Mouse (Mus musculus): ENCODE measurements around the gene Txndc12. TPM values are rescaled to one million over a fixed set of nuclear protein-coding genes. Genes with fewer than 3 reads are reported as not detected.

Gene Txndc12
- 115 and 121 TPM in 2 replicates for polyA plus RNA-seq (2015; fragmentation: Nextera tagmentation; extraction: Ambion mirVana)

GRCm38 (mm10) chr4:108834115-108834970 is at the start of gene Txndc12:
Gene Txndc12 (plus strand): TSS chr4:108834601.
- Histone ChIP-seq H3K27me3 (no peaks in the 10 kb centered on the region), H3K9ac (peak within 1 kb of the TSS; percentile 95), H3K4me2 (replicated peaks) (peak within 1 kb of the TSS; percentile 83), H3K4me1 (peaks cover 41% of the 10 kb centered on the region), H3K36me3 (peaks cover 6% of the 10 kb centered on the region), H3K4me3 (peak within 1 kb of the TSS; percentile 89), H3K27ac (peak within 1 kb of the TSS; percentile 99), H3K9me3 (no peaks in the 10 kb centered on the region)
- WGBS: under 1% methylated on average over 34 of the region's 34 CpGs
- peak; percentile 83 for ATAC-seq (ENCODE audit: low FRiP score, low read depth)

- no peaks in the 10 kb centered on the region for H3K36me3 ChIP-seq
- no peaks in the 10 kb centered on the region for H3K27me3 ChIP-seq
- 79% methylated on average over 6 of the region's 6 CpGs for WGBS
- no peak for ATAC-seq (ENCODE audit: low FRiP score, low read depth)
- no peaks in the 10 kb centered on the region for H3K4me1 ChIP-seq
- H3K9me3 ChIP-seq: no peaks in the 10 kb centered on the region
- H3K4me2 ChIP-seq (replicated peaks): no peak overlapping the region
- H3K4me3 ChIP-seq: no peak overlapping the region
- no peak overlapping the region for H3K9ac ChIP-seq
- H3K27ac ChIP-seq: no peak overlapping the region
These were observed 45.0 kb upstream of the Txndc12 start for GRCm38 (mm10) chr4:108789258-108789936.

- ATAC-seq (ENCODE audit: low FRiP score, low read depth): no peak
- Histone ChIP-seq H3K36me3 (no peaks in the 10 kb centered on the region), H3K4me1 (no peaks in the 10 kb centered on the region), H3K4me3 (no peak overlapping the region), H3K27me3 (no peaks in the 10 kb centered on the region), H3K9ac (no peak overlapping the region), H3K27ac (no peak overlapping the region), H3K9me3 (no peaks in the 10 kb centered on the region), H3K4me2 (replicated peaks) (no peak overlapping the region)
- WGBS: 74% methylated on average over 1 of the region's 1 CpGs
These were observed 43.9 kb upstream of the Txndc12 start for GRCm38 (mm10) chr4:108790507-108790906.

- H3K27ac ChIP-seq: no peak overlapping the region
- no peaks in the 10 kb centered on the region for H3K9me3 ChIP-seq
- H3K4me1 ChIP-seq: no peaks in the 10 kb centered on the region
- H3K4me3 ChIP-seq: no peak overlapping the region
- no peak for ATAC-seq (ENCODE audit: low FRiP score, low read depth)
- 58% methylated on average over 1 of the region's 1 CpGs for WGBS
- H3K4me2 ChIP-seq (replicated peaks): no peak overlapping the region
- H3K27me3 ChIP-seq: no peaks in the 10 kb centered on the region
- no peak overlapping the region for H3K9ac ChIP-seq
- H3K36me3 ChIP-seq: no peaks in the 10 kb centered on the region
These were observed 40.5 kb upstream of the Txndc12 start for GRCm38 (mm10) chr4:108793941-108794340.

- Histone ChIP-seq H3K27me3 (no peaks in the 10 kb centered on the region), H3K4me1 (no peaks in the 10 kb centered on the region), H3K36me3 (no peaks in the 10 kb centered on the region), H3K9ac (no peak overlapping the region), H3K27ac (no peak overlapping the region), H3K9me3 (no peaks in the 10 kb centered on the region), H3K4me3 (no peak overlapping the region), H3K4me2 (replicated peaks) (no peak overlapping the region)
- 36% methylated on average over 4 of the region's 4 CpGs for WGBS
- ATAC-seq (ENCODE audit: low FRiP score, low read depth): no peak
These were observed 37.7 kb upstream of the Txndc12 start for GRCm38 (mm10) chr4:108796701-108797100.

GRCm38 (mm10) chr4:108798083-108798830 is 36.1 kb upstream of the Txndc12 start:
- 58% methylated on average over 2 of the region's 2 CpGs for WGBS
- ATAC-seq (ENCODE audit: low FRiP score, low read depth): no peak

GRCm38 (mm10) chr4:108803535-108803934 is 30.9 kb upstream of the Txndc12 start:
- Histone ChIP-seq H3K4me2 (replicated peaks) (no peak overlapping the region), H3K9me3 (no peaks in the 10 kb centered on the region), H3K36me3 (no peaks in the 10 kb centered on the region), H3K4me1 (no peaks in the 10 kb centered on the region), H3K9ac (no peak overlapping the region), H3K27me3 (no peaks in the 10 kb centered on the region), H3K4me3 (no peak overlapping the region), H3K27ac (no peak overlapping the region)
- 81% methylated on average over 2 of the region's 2 CpGs for WGBS
- no peak for ATAC-seq (ENCODE audit: low FRiP score, low read depth)

More at GRCm38 (mm10) chr4:108798083-108798830, 36.1 kb upstream of the Txndc12 start:
- Histone ChIP-seq H3K9me3 (no peaks in the 10 kb centered on the region), H3K36me3 (no peaks in the 10 kb centered on the region), H3K9ac (no peak overlapping the region), H3K4me2 (replicated peaks) (no peak overlapping the region), H3K4me3 (no peak overlapping the region), H3K27me3 (no peaks in the 10 kb centered on the region), H3K4me1 (no peaks in the 10 kb centered on the region), H3K27ac (no peak overlapping the region)

GRCm38 (mm10) chr4:108811142-108811541 is 23.3 kb upstream of the Txndc12 start:
- Histone ChIP-seq H3K4me1 (no peaks in the 10 kb centered on the region), H3K36me3 (peaks cover 13% of the 10 kb centered on the region), H3K9me3 (no peaks in the 10 kb centered on the region), H3K4me3 (no peak overlapping the region), H3K27me3 (no peaks in the 10 kb centered on the region), H3K4me2 (replicated peaks) (no peak overlapping the region), H3K27ac (no peak overlapping the region), H3K9ac (no peak overlapping the region)
- ATAC-seq (ENCODE audit: low FRiP score, low read depth): no peak
- 66% methylated on average over 4 of the region's 4 CpGs for WGBS

GRCm38 (mm10) chr4:108811550-108811949 is 22.9 kb upstream of the Txndc12 start:
- ATAC-seq (ENCODE audit: low FRiP score, low read depth): no peak
- Histone ChIP-seq H3K4me2 (replicated peaks) (no peak overlapping the region), H3K9me3 (no peaks in the 10 kb centered on the region), H3K27ac (no peak overlapping the region), H3K27me3 (no peaks in the 10 kb centered on the region), H3K4me3 (no peak overlapping the region), H3K36me3 (peaks cover 13% of the 10 kb centered on the region), H3K4me1 (no peaks in the 10 kb centered on the region), H3K9ac (no peak overlapping the region)
- 77% methylated on average over 6 of the region's 6 CpGs for WGBS

- 95% methylated on average over 3 of the region's 3 CpGs for WGBS
- Histone ChIP-seq H3K36me3 (peaks cover 79% of the 10 kb centered on the region), H3K9ac (no peak overlapping the region), H3K4me3 (no peak overlapping the region), H3K4me1 (no peaks in the 10 kb centered on the region), H3K4me2 (replicated peaks) (no peak overlapping the region), H3K27ac (no peak overlapping the region), H3K9me3 (no peaks in the 10 kb centered on the region), H3K27me3 (no peaks in the 10 kb centered on the region)
- ATAC-seq (ENCODE audit: low FRiP score, low read depth): no peak
These were observed 8.7 kb upstream of the Txndc12 start for GRCm38 (mm10) chr4:108825677-108826076.

GRCm38 (mm10) chr4:108826096-108826495 is 8.3 kb upstream of the Txndc12 start:
- Histone ChIP-seq H3K9me3 (no peaks in the 10 kb centered on the region), H3K4me3 (no peak overlapping the region), H3K9ac (no peak overlapping the region), H3K4me1 (peaks cover 3% of the 10 kb centered on the region), H3K27ac (no peak overlapping the region), H3K4me2 (replicated peaks) (no peak overlapping the region), H3K27me3 (no peaks in the 10 kb centered on the region), H3K36me3 (peaks cover 75% of the 10 kb centered on the region)
- 81% methylated on average over 1 of the region's 1 CpGs for WGBS
- ATAC-seq (ENCODE audit: low FRiP score, low read depth): no peak

- H3K9me3 ChIP-seq: no peaks in the 10 kb centered on the region
- no peak for ATAC-seq (ENCODE audit: low FRiP score, low read depth)
- no peak overlapping the region for H3K4me2 ChIP-seq (replicated peaks)
- no peaks in the 10 kb centered on the region for H3K27me3 ChIP-seq
- peaks cover 7% of the 10 kb centered on the region for H3K4me1 ChIP-seq
- H3K27ac ChIP-seq: no peak overlapping the region
- H3K4me3 ChIP-seq: no peak overlapping the region
- WGBS: 84% methylated on average over 2 of the region's 2 CpGs
- peaks cover 71% of the 10 kb centered on the region for H3K36me3 ChIP-seq
- no peak overlapping the region for H3K9ac ChIP-seq
These were observed 7.8 kb upstream of the Txndc12 start for GRCm38 (mm10) chr4:108826643-108827042.
